Mouse (Mus musculus) retina, postnatal 7 days (tissue): ENCODE measurements around the gene Spo11.

Source experiments
- DNase-seq: peaks from one replicate; pipeline ENCODE4 v3.0.0-alpha.2; 2012; ENCODE audit warnings: low read depth, low spot score

The Spo11 gene

GRCm38 (mm10) chr2:172958579-172958978 is 18.9 kb upstream of the Spo11 start:
- no peak for DNase-seq

- no peak for DNase-seq
These were observed 18.3 kb upstream of the Spo11 start for GRCm38 (mm10) chr2:172959006-172959768.

GRCm38 (mm10) chr2:172960350-172960749 is 17.1 kb upstream of the Spo11 start:
- DNase-seq = no peak

- DNase-seq = no peak
These were observed 16.3 kb upstream of the Spo11 start for GRCm38 (mm10) chr2:172961211-172961610.

GRCm38 (mm10) chr2:172965249-172965648 is 12.3 kb upstream of the Spo11 start:
- DNase-seq = no peak

GRCm38 (mm10) chr2:172966480-172966879 is 11.0 kb upstream of the Spo11 start:
- no peak for DNase-seq

GRCm38 (mm10) chr2:172971865-172972264 is 5.6 kb upstream of the Spo11 start:
- no peak for DNase-seq

GRCm38 (mm10) chr2:172973806-172974565 is 3.5 kb upstream of the Spo11 start:
- DNase-seq = no peak

- DNase-seq = no peak
These were observed 2.8 kb upstream of the Spo11 start for GRCm38 (mm10) chr2:172974701-172975100.

GRCm38 (mm10) chr2:172975159-172975558 is 2.3 kb upstream of the Spo11 start:
- DNase-seq = no peak

- no peak for DNase-seq
These were observed 750 bp upstream of the Spo11 start for GRCm38 (mm10) chr2:172976661-172977238.

- no peak for DNase-seq
These were observed 682 bp downstream of the Spo11 start for GRCm38 (mm10) chr2:172978131-172978633.

GRCm38 (mm10) chr2:172979666-172980345 is 2.3 kb downstream of the Spo11 start:
- no peak for DNase-seq

GRCm38 (mm10) chr2:172982776-172983561 is 5.5 kb downstream of the Spo11 start:
- no peak for DNase-seq

- DNase-seq = no peak
These were observed 12.7 kb downstream of the Spo11 start for GRCm38 (mm10) chr2:172990161-172990560.

- peak; percentile 63 for DNase-seq
These were observed 18.7 kb downstream of the Spo11 start for GRCm38 (mm10) chr2:172996207-172996606.

GRCm38 (mm10) chr2:172997748-172998147 is 20.2 kb downstream of the Spo11 start:
- no peak for DNase-seq

GRCm38 (mm10) chr2:172998478-172998877 is 21.0 kb downstream of the Spo11 start:
- DNase-seq = no peak

GRCm38 (mm10) chr2:172999630-173000284 is 22.3 kb downstream of the Spo11 start, which contains the start of gene Rae1:
TSS of gene Rae1 (plus strand) at chr2:173000117.
- DNase-seq = peak; percentile 98

GRCm38 (mm10) chr2:173000285-173000652 is 22.8 kb downstream of the Spo11 start:
- DNase-seq = no peak
